Mouse (Mus musculus) cerebellum, adult 2 months (tissue): ENCODE data around the gene Ptx4.

Experiments used
- CTCF ChIP-seq: fragments of 200-500 bp; IDR thresholded peaks from 2 replicates; pipeline ENCODE4 v1.5.1; 2011; ENCODE audit warnings: low read depth, mild to moderate bottlenecking, control low read depth, low read length, moderate library complexity, borderline replicate concordance; ENCODE audit not compliant: insufficient read depth
- POLR2A ChIP-seq: fragments of 200-500 bp; IDR thresholded peaks from 2 replicates; pipeline ENCODE4 v1.6.1; 2011; ENCODE audit warnings: low read length, control low read depth, borderline replicate concordance; ENCODE audit not compliant: insufficient read depth

GRCm38 (mm10) chr17:25082887-25083286 is 37.7 kb upstream of the Ptx4 start:
- TF ChIP-seq CTCF (no peak), POLR2A (no peak)
